8 mouse cellular contexts compared by ENCODE assay signal in genomic region chr4:117252351-117252750, GRCm38 (mm10). TPM values are rescaled to one million over a fixed set of nuclear protein-coding genes. Genes with fewer than 3 reads are reported as not detected.
A peak's percentile ranks its signal among the peaks of the same experiment; 100 is the strongest.
DNase-seq lines count a peak whose midpoint lies in the region; ATAC-seq and TF ChIP-seq lines count a peak whose summit lies in the region.

No protein-coding gene starts in this region.

- H3K27ac ChIP-seq in forebrain, embryonic 12.5 days, result peak overlapping the region; percentile 78
- peak overlapping the region; percentile 47 for H3K27ac ChIP-seq in intestine, postnatal 0 days (ENCODE audit: low read depth, low read length)
- peak overlapping the region; percentile 71 for H3K27ac ChIP-seq in midbrain, embryonic 12.5 days (replicated peaks)

- H3K4me2 ChIP-seq in forebrain, embryonic 12.5 days, result peak overlapping the region; percentile 61
- H3K4me2 ChIP-seq in intestine, postnatal 0 days (replicated peaks; ENCODE audit: low read depth), result peak overlapping the region; percentile 88
- peak overlapping the region; percentile 59 for H3K4me2 ChIP-seq in midbrain, embryonic 12.5 days (replicated peaks)

- no peaks in the 10 kb centered on the region for H3K9me3 ChIP-seq in forebrain, embryonic 12.5 days
- H3K9me3 ChIP-seq in intestine, postnatal 0 days (ENCODE audit: control insufficient read depth), result no peaks in the 10 kb centered on the region
- no peaks in the 10 kb centered on the region for H3K9me3 ChIP-seq in midbrain, embryonic 12.5 days

- peak overlapping the region; percentile 68 for H3K4me3 ChIP-seq in forebrain, embryonic 12.5 days (replicated peaks)
- H3K4me3 ChIP-seq in intestine, postnatal 0 days (ENCODE audit: low read depth, low read length), result peak overlapping the region; percentile 73
- H3K4me3 ChIP-seq in midbrain, embryonic 12.5 days, result peak overlapping the region; percentile 62

- no peak; the same call in 1 of the 2 replicates for ATAC-seq in forebrain, embryonic 12.5 days (ENCODE audit: low FRiP score)
- no peak; the same call in 1 of the 2 replicates for ATAC-seq in intestine, postnatal 0 days
- peak; percentile 31; the same call in 1 of the 2 replicates for ATAC-seq in midbrain, embryonic 12.5 days (ENCODE audit: low FRiP score, low read depth)
- no peak for ATAC-seq in inflammation-experienced regulatory T-cells, adult 6 months

- DNase-seq in ovary, postnatal 14 days (ENCODE audit: low spot score), result peak; percentile 33
- no peak for DNase-seq in ovary, postnatal 36 days (ENCODE audit: low spot score)
- no peak for DNase-seq in T-cell, adult 2 months (ENCODE audit: low spot score)
- no peak for DNase-seq in embryo, embryonic 10.5 days (ENCODE audit: low spot score)

- no peaks in the 10 kb centered on the region for H3K36me3 ChIP-seq in forebrain, embryonic 12.5 days (replicated peaks)
- no peaks in the 10 kb centered on the region for H3K36me3 ChIP-seq in intestine, postnatal 0 days (ENCODE audit: control insufficient read depth, insufficient read depth)
- no peaks in the 10 kb centered on the region for H3K36me3 ChIP-seq in midbrain, embryonic 12.5 days

- peaks cover 29% of the 10 kb centered on the region for H3K4me1 ChIP-seq in forebrain, embryonic 12.5 days
- H3K4me1 ChIP-seq in intestine, postnatal 0 days (replicated peaks; ENCODE audit: control insufficient read depth, insufficient read depth, low read length), result no peaks in the 10 kb centered on the region
- peaks cover 11% of the 10 kb centered on the region for H3K4me1 ChIP-seq in midbrain, embryonic 12.5 days

- 0 out of 2 replicates have a peak, but pooled peaks cover 6% of the 10 kb centered on the region for H3K27me3 ChIP-seq in forebrain, embryonic 12.5 days
- no peaks in the 10 kb centered on the region for H3K27me3 ChIP-seq in intestine, postnatal 0 days (replicated peaks; ENCODE audit: control insufficient read depth, insufficient read depth, low read length)
- peaks cover 17% of the 10 kb centered on the region; the same call in 1 of the 2 replicates for H3K27me3 ChIP-seq in midbrain, embryonic 12.5 days

- peak overlapping the region; percentile 56 for H3K9ac ChIP-seq in forebrain, embryonic 12.5 days
- H3K9ac ChIP-seq in intestine, postnatal 0 days (ENCODE audit: low read depth, low read length), result peak overlapping the region; percentile 69
- peak overlapping the region; percentile 68 for H3K9ac ChIP-seq in midbrain, embryonic 12.5 days (replicated peaks)

- 24% methylated on average over 5 of the region's 5 CpGs for WGBS in forebrain, embryonic 12.5 days
- 24% methylated on average over 5 of the region's 5 CpGs for WGBS in intestine, postnatal 0 days
- 35% methylated on average over 5 of the region's 5 CpGs for WGBS in midbrain, embryonic 12.5 days

- TF ChIP-seq CTCF in intestine, postnatal 0 days (IDR thresholded peaks at IDR 0.05; ENCODE audit: low read depth), result no peak

RNA-seq across cellular contexts. Expression of gene Armh1, which starts 0.4 kb away (rescaled TPM):
- 0.23 and 0.33 TPM in 2 replicates for polyA plus RNA-seq in forebrain, embryonic 12.5 days (2016; fragmentation: Nextera tagmentation; extraction: Ambion mirVana)
- polyA plus RNA-seq in intestine, postnatal 0 days (2015; fragmentation: Nextera tagmentation; extraction: Ambion mirVana), result 0.12 and 0.22 TPM in 2 replicates
- 0.32 and 0.47 TPM in 2 replicates for polyA plus RNA-seq in midbrain, embryonic 12.5 days (2016; fragmentation: Nextera tagmentation; extraction: Ambion mirVana)
- polyA plus RNA-seq in inflammation-experienced regulatory T-cells, adult 6 months (2017; shearing (Covaris generic)), result not detected

RNA-seq across cellular contexts. Expression of gene Tmem53, which starts 0.6 kb away (rescaled TPM):
- 7.8 and 8.4 TPM in 2 replicates for polyA plus RNA-seq in forebrain, embryonic 12.5 days (2016; fragmentation: Nextera tagmentation; extraction: Ambion mirVana)
- polyA plus RNA-seq in intestine, postnatal 0 days (2015; fragmentation: Nextera tagmentation; extraction: Ambion mirVana), result 12.8 and 14.0 TPM in 2 replicates
- 7.1 TPM in 2 replicates for polyA plus RNA-seq in midbrain, embryonic 12.5 days (2016; fragmentation: Nextera tagmentation; extraction: Ambion mirVana)
- under 1 TPM in 2 of 3 experiments, not detected in 1; 0.40 to 0.98 TPM for polyA plus RNA-seq in inflammation-experienced regulatory T-cells, adult 6 months (2017; shearing (Covaris generic))
